Mouse (Mus musculus): ENCODE data around the gene Ccpg1. TPM values are rescaled to one million over a fixed set of nuclear protein-coding genes. Genes with fewer than 3 reads are reported as not detected.

Gene Ccpg1
- total RNA-seq, 2 experiments from 2014 or later = 124 to 128 TPM

GRCm38 (mm10) chr9:72961959-72962358 is 23.3 kb upstream of the Ccpg1 start:
- DNase-seq (ENCODE audit: extremely low spot score in 1 of 2, low spot score in 2 of 2) = no peak
- Histone ChIP-seq H3K4me3 (no peak overlapping the region), H3K27ac (no peak overlapping the region)
- intact Hi-C loops (cut with DNase I) = no loop called here
- no peak for TF ChIP-seq CTCF (IDR thresholded peaks at IDR 0.05)

GRCm38 (mm10) chr9:72968349-72969061 is 16.7 kb upstream of the Ccpg1 start:
- DNase-seq (ENCODE audit: extremely low spot score in 1 of 2, low spot score in 2 of 2) = peak; percentile 53 to 58
- TF ChIP-seq CTCF (IDR thresholded peaks at IDR 0.05) = peak; percentile 72
- intact Hi-C loops (cut with DNase I) = loop anchor here (1.0 to 5.0 kb wide), 2 partner anchors 37 to 124 kb away; no protein-coding TSS in a partner anchor
- Histone ChIP-seq H3K27ac (peak overlapping the region; percentile 69), H3K4me3 (no peak overlapping the region)

GRCm38 (mm10) chr9:72969874-72970273 is 15.4 kb upstream of the Ccpg1 start:
- intact Hi-C loops (cut with DNase I) = loop anchor here (5.0 kb wide), 1 partner anchor 122 kb away; no protein-coding TSS in a partner anchor
- Histone ChIP-seq H3K4me3 (no peak overlapping the region), H3K27ac (no peak overlapping the region)
- DNase-seq (ENCODE audit: extremely low spot score in 1 of 2, low spot score in 2 of 2) = no peak
- no peak for TF ChIP-seq CTCF (IDR thresholded peaks at IDR 0.05)

- no peak for DNase-seq (ENCODE audit: extremely low spot score in 1 of 2, low spot score in 2 of 2)
- Histone ChIP-seq H3K27ac (no peak overlapping the region), H3K4me3 (no peak overlapping the region)
- intact Hi-C loops (cut with DNase I) = no loop called here
- TF ChIP-seq CTCF (IDR thresholded peaks at IDR 0.05) = no peak
These were observed 12.8 kb upstream of the Ccpg1 start for GRCm38 (mm10) chr9:72972435-72972834.

GRCm38 (mm10) chr9:72972984-72973383 is 12.2 kb upstream of the Ccpg1 start:
- H3K4me3 ChIP-seq = no peak overlapping the region
- TF ChIP-seq CTCF (IDR thresholded peaks at IDR 0.05) = peak; percentile 5; the same call in 1 of the 2 replicates
- no peak for DNase-seq (ENCODE audit: extremely low spot score in 1 of 2, low spot score in 2 of 2)
- no peak overlapping the region for H3K27ac ChIP-seq
- intact Hi-C loops (cut with DNase I) = no loop called here

GRCm38 (mm10) chr9:72974734-72975133 is 10.5 kb upstream of the Ccpg1 start:
- no peak for DNase-seq (ENCODE audit: extremely low spot score in 1 of 2, low spot score in 2 of 2)
- no peak overlapping the region for H3K4me3 ChIP-seq
- H3K27ac ChIP-seq = no peak overlapping the region
- no peak for TF ChIP-seq CTCF (IDR thresholded peaks at IDR 0.05)
- intact Hi-C loops (cut with DNase I) = no loop called here

GRCm38 (mm10) chr9:72975242-72975641 is 10.0 kb upstream of the Ccpg1 start:
- intact Hi-C loops (cut with DNase I) = no loop called here
- DNase-seq (ENCODE audit: extremely low spot score in 1 of 2, low spot score in 2 of 2) = no peak
- no peak for TF ChIP-seq CTCF (IDR thresholded peaks at IDR 0.05)

GRCm38 (mm10) chr9:72983066-72983465 is 2.2 kb upstream of the Ccpg1 start:
- no peak for DNase-seq (ENCODE audit: extremely low spot score in 1 of 2, low spot score in 2 of 2)
- H3K27ac ChIP-seq = no peak overlapping the region
- no peak; the same call in none of the 2 replicates for TF ChIP-seq CTCF (IDR thresholded peaks at IDR 0.05)
- intact Hi-C loops (cut with DNase I) = no loop called here
- no peak overlapping the region for H3K4me3 ChIP-seq

More at GRCm38 (mm10) chr9:72975242-72975641, 10.0 kb upstream of the Ccpg1 start:
- H3K4me3 ChIP-seq = no peak overlapping the region
- no peak overlapping the region for H3K27ac ChIP-seq

- intact Hi-C loops (cut with DNase I) = no loop called here
- TF ChIP-seq CTCF (IDR thresholded peaks at IDR 0.05) = no peak
These were observed 2.5 kb downstream of the Ccpg1 start for GRCm38 (mm10) chr9:72987703-72988102.

GRCm38 (mm10) chr9:72988706-72989105 is 3.5 kb downstream of the Ccpg1 start:
- TF ChIP-seq CTCF (IDR thresholded peaks at IDR 0.05) = no peak
- Histone ChIP-seq H3K27ac (no peak overlapping the region), H3K4me3 (no peak overlapping the region)
- intact Hi-C loops (cut with DNase I) = no loop called here
- no peak for DNase-seq (ENCODE audit: extremely low spot score in 1 of 2, low spot score in 2 of 2)

More at GRCm38 (mm10) chr9:72987703-72988102, 2.5 kb downstream of the Ccpg1 start:
- H3K4me3 ChIP-seq = no peak overlapping the region
- no peak for DNase-seq (ENCODE audit: extremely low spot score in 1 of 2, low spot score in 2 of 2)
- no peak overlapping the region for H3K27ac ChIP-seq

- intact Hi-C loops (cut with DNase I) = no loop called here
- no peak overlapping the region for H3K27ac ChIP-seq
- no peak overlapping the region for H3K4me3 ChIP-seq
- no peak for TF ChIP-seq CTCF (IDR thresholded peaks at IDR 0.05)
- DNase-seq (ENCODE audit: extremely low spot score in 1 of 2, low spot score in 2 of 2) = no peak
These were observed 6.2 kb downstream of the Ccpg1 start for GRCm38 (mm10) chr9:72991420-72991819.

- Histone ChIP-seq H3K27ac (no peak overlapping the region), H3K4me3 (no peak overlapping the region)
- intact Hi-C loops (cut with DNase I) = no loop called here
- TF ChIP-seq CTCF (IDR thresholded peaks at IDR 0.05) = no peak
- no peak for DNase-seq (ENCODE audit: extremely low spot score in 1 of 2, low spot score in 2 of 2)
These were observed 7.3 kb downstream of the Ccpg1 start for GRCm38 (mm10) chr9:72992576-72992975.

GRCm38 (mm10) chr9:72996167-72996566 is 10.9 kb downstream of the Ccpg1 start:
- no peak for DNase-seq (ENCODE audit: extremely low spot score in 1 of 2, low spot score in 2 of 2)
- Histone ChIP-seq H3K27ac (no peak overlapping the region), H3K4me3 (no peak overlapping the region)
- intact Hi-C loops (cut with DNase I) = no loop called here
- TF ChIP-seq CTCF (IDR thresholded peaks at IDR 0.05) = no peak

Data from left cerebral cortex, adult 2 months (tissue).